Mouse (Mus musculus) C2C12 (cell line): ENCODE results near the gene Wdfy4. TPM values are rescaled to one million over a fixed set of nuclear protein-coding genes. Genes with fewer than 3 reads are reported as not detected.

Experiments used
- H3K27me3 ChIP-seq: one replicate; pipeline ENCODE4 v1.6.1; 2011; ENCODE audit not compliant: control insufficient read depth, insufficient read depth, insufficient read length
- H3K36me3 ChIP-seq: one replicate; pipeline ENCODE4 v1.6.1; 2011; ENCODE audit not compliant: control insufficient read depth, insufficient read depth
- H3K4me3 ChIP-seq: one replicate; pipeline ENCODE4 v1.5.1; 2011; ENCODE audit warnings: mild to moderate bottlenecking, control low read depth; ENCODE audit not compliant: poor library complexity, insufficient read depth, severe bottlenecking
- H3K79me2 ChIP-seq: one replicate; pipeline ENCODE4 v1.6.1; 2011; ENCODE audit not compliant: control insufficient read depth, insufficient read depth
- H3K79me3 ChIP-seq: one replicate; pipeline ENCODE4 v1.6.1; 2011; ENCODE audit warnings: low read depth, control low read depth
- H3ac ChIP-seq: one replicate; pipeline ENCODE3; 2011; ENCODE audit warnings: low read depth; ENCODE audit not compliant: control insufficient read depth, insufficient read length
- CEBPB ChIP-seq: IDR thresholded peaks from one replicate; pipeline ENCODE4 v1.6.1; 2011; ENCODE audit warnings: low read depth, mild to moderate bottlenecking, control low read depth, moderate library complexity
- CTCF ChIP-seq: IDR thresholded peaks from one replicate; pipeline ENCODE4 v1.5.1; 2011; ENCODE audit not compliant: control insufficient read depth, insufficient read depth, insufficient read length
- FOSL1 ChIP-seq: IDR thresholded peaks from one replicate; pipeline ENCODE4 v1.8.0; 2011; ENCODE audit warnings: mild to moderate bottlenecking, low read length; ENCODE audit not compliant: poor library complexity, insufficient read depth, severe bottlenecking
- MAX ChIP-seq: IDR thresholded peaks from one replicate; pipeline ENCODE4 v1.6.1; 2011; ENCODE audit warnings: mild to moderate bottlenecking, control low read depth
- MYOD1 ChIP-seq: IDR thresholded peaks from one replicate; pipeline ENCODE4 v1.6.1; 2011; ENCODE audit warnings: low read depth; ENCODE audit not compliant: control insufficient read depth, insufficient read length
- MYOG ChIP-seq: IDR thresholded peaks from one replicate; pipeline ENCODE4 v1.6.1; 2011; ENCODE audit not compliant: control insufficient read depth, insufficient read length; ENCODE audit errors: extremely low read depth
- USF1 ChIP-seq: IDR thresholded peaks from one replicate; pipeline ENCODE4 v1.6.1; 2011; ENCODE audit warnings: low read depth, mild to moderate bottlenecking, control low read depth, moderate library complexity
- polyA plus RNA-seq: library from polyadenylated mRNA; unstranded; fragments of >200 nt; fragmentation: generic; extraction: Trizol; gene quantifications from one replicate; pipeline ENCODE4 v1.2.1, GENCODE M21; 2012; ENCODE audit warnings: missing spikeins

Gene Wdfy4
- polyA plus RNA-seq, 1 experiment, result 0.01 TPM

- Histone ChIP-seq H3K36me3 (no peaks in the 10 kb centered on the region), H3ac (no peak overlapping the region), H3K79me3 (no peaks in the 10 kb centered on the region), H3K27me3 (peaks cover 52% of the 10 kb centered on the region), H3K79me2 (no peaks in the 10 kb centered on the region), H3K4me3 (no peak overlapping the region)
- TF ChIP-seq MYOD1 (no peak), CTCF (no peak), CEBPB (no peak), FOSL1 (no peak), USF1 (no peak), MAX (no peak), MYOG (no peak)
Measured at GRCm38 (mm10) chr14:33036811-33037210, 148.5 kb downstream of the Wdfy4 start.

DNA sequence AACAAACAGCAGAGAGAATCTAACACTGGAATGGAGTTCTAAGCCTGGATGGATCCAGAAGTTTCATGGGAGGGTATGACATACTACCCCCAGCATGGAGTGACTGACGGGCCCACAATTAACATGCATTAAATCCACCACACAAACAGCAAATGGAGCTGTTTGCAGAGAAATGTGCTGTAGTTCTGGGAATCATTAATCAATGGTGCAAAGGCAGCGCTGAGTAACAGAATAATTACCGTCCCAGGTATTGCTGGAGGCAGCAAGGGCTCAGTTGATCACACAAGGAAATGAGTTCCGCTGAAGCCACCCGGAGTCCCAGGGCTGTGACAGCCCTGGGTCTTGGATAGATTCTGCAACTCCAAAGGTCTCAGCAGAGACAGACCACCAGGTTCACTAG is 149.9 kb downstream of the Wdfy4 start:
- Histone ChIP-seq H3K27me3 (peaks cover 57% of the 10 kb centered on the region), H3K79me3 (no peaks in the 10 kb centered on the region), H3ac (no peak overlapping the region), H3K4me3 (no peak overlapping the region), H3K79me2 (no peaks in the 10 kb centered on the region), H3K36me3 (no peaks in the 10 kb centered on the region)
- TF ChIP-seq CTCF (no peak), USF1 (no peak), FOSL1 (no peak), MAX (no peak), MYOG (no peak), CEBPB (no peak), MYOD1 (no peak)

- no peak overlapping the region for H3ac ChIP-seq
- H3K79me3 ChIP-seq, result no peaks in the 10 kb centered on the region
- H3K4me3 ChIP-seq, result no peak overlapping the region
- no peaks in the 10 kb centered on the region for H3K36me3 ChIP-seq
- no peaks in the 10 kb centered on the region for H3K79me2 ChIP-seq
- TF ChIP-seq CEBPB (no peak), CTCF (no peak), MYOD1 (no peak), FOSL1 (no peak), MAX (no peak), MYOG (no peak), USF1 (no peak)
- H3K27me3 ChIP-seq, result peaks cover 41% of the 10 kb centered on the region
Measured at GRCm38 (mm10) chr14:33033424-33033823, 151.9 kb downstream of the Wdfy4 start.

- Histone ChIP-seq H3K36me3 (no peaks in the 10 kb centered on the region), H3ac (no peak overlapping the region), H3K79me2 (no peaks in the 10 kb centered on the region), H3K4me3 (no peak overlapping the region), H3K79me3 (no peaks in the 10 kb centered on the region), H3K27me3 (peaks cover 36% of the 10 kb centered on the region)
- TF ChIP-seq MYOG (no peak), USF1 (no peak), CTCF (no peak), MYOD1 (no peak), CEBPB (no peak), FOSL1 (no peak), MAX (no peak)
Measured at GRCm38 (mm10) chr14:33030849-33031248, 154.5 kb downstream of the Wdfy4 start.

DNA sequence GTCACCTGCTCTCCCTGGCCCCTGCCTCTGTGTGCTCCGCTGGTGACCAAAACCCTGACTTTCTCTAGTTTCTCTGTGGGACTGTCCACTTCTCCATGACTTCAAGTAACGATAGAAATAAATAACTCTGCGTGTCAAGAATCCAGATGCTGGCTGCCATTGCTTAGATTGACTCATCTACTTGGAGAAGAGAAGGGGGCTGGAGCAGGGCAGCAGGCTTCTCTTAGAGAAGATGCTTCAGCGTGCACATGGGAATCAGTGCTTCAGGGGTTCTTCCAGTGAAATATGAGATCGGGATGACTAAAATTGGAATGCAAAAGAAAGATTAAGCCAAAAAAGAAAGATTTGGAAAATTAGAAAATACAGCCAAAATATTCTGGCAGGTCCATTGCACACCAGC is 165.7 kb downstream of the Wdfy4 start:
- H3ac ChIP-seq, result no peak overlapping the region
- no peaks in the 10 kb centered on the region for H3K79me2 ChIP-seq
- no peaks in the 10 kb centered on the region for H3K79me3 ChIP-seq
- H3K36me3 ChIP-seq, result no peaks in the 10 kb centered on the region
- TF ChIP-seq CTCF, result no peak
- TF ChIP-seq MYOG, result no peak
- no peak for TF ChIP-seq MYOD1
- TF ChIP-seq FOSL1, result no peak
- no peak for TF ChIP-seq MAX
- no peak for TF ChIP-seq CEBPB
- TF ChIP-seq USF1, result no peak
- H3K4me3 ChIP-seq, result no peak overlapping the region
- peaks cover 28% of the 10 kb centered on the region for H3K27me3 ChIP-seq

DNA sequence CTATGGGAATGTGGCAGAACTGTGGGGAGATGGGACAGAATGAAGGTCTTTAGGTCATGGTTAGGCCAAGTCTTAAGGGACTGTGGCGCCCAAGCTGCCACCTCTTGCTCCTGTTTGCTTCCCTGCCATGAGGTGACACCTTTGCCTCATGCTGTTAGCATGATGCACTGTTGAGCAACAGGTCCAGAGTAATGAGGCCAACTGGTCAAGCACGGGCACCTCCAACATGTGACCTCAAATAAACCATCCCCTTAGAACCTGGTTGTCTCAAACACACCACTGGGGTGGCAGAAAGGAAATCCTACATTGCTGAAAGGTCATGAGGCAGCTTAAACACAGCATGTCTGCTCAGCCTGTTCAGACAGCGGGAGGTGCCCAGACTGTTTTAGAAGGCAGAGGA is 166.3 kb downstream of the Wdfy4 start:
- no peak for TF ChIP-seq FOSL1
- TF ChIP-seq USF1, result no peak
- no peak for TF ChIP-seq CTCF
- no peak for TF ChIP-seq CEBPB
- no peak for TF ChIP-seq MYOD1
- TF ChIP-seq MAX, result no peak
- no peak for TF ChIP-seq MYOG
- no peaks in the 10 kb centered on the region for H3K36me3 ChIP-seq

More for the DNA sequence above, 166.3 kb downstream of the Wdfy4 start:
- Histone ChIP-seq H3K4me3 (no peak overlapping the region), H3K79me3 (no peaks in the 10 kb centered on the region), H3K27me3 (peaks cover 24% of the 10 kb centered on the region), H3ac (no peak overlapping the region), H3K79me2 (no peaks in the 10 kb centered on the region)
